Mouse (Mus musculus): ENCODE measurements at regions not wholly inside any gene's neighbourhood (a gene's known extent, or its start where the extent isn't known, plus 50 kb on each side); places are given as distances from the start of the nearest gene placed in this dataset.

DNA sequence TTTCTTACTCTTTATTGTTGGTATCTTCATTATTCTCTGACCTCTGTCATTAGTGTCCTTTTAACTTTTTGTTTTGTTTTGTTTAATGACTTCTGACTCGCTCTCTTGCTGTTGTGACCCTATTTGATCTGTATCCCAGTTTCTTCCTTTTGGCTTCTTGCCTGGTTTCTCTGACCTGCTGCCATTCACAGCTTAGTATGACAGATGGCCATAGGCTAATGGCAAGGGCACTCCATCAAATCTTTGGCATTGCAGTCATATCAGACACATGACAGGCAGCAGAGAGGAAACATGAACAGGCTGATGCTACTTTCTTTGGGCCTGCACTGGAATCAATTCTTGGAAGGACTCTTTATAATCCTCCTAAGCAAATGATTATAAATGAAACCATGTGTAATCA, 106.3 kb upstream of the Man1a start:
- Histone ChIP-seq H3K27ac (ENCODE audit: low read depth, low read length) (no peak overlapping the region), H3K27me3 (ENCODE audit: insufficient read depth, low read length) (no peaks in the 10 kb centered on the region), H3K4me1 (ENCODE audit: insufficient read depth) (no peaks in the 10 kb centered on the region), H3K36me3 (ENCODE audit: insufficient read depth) (no peaks in the 10 kb centered on the region), H3K9me3 (ENCODE audit: low read length) (no peaks in the 10 kb centered on the region), H3K4me2 (ENCODE audit: low read depth) (no peak overlapping the region), H3K4me3 (ENCODE audit: low read depth, low read length) (no peak overlapping the region), H3K9ac (no peak overlapping the region)
- TF ChIP-seq CTCF (IDR thresholded peaks at IDR 0.05; ENCODE audit: low read depth), result no peak
- ATAC-seq (no peak; the same call in 1 of the 2 replicates), DNase-seq (no peak)
- 66% methylated on average over 1 of the region's 1 CpGs for WGBS

DNA sequence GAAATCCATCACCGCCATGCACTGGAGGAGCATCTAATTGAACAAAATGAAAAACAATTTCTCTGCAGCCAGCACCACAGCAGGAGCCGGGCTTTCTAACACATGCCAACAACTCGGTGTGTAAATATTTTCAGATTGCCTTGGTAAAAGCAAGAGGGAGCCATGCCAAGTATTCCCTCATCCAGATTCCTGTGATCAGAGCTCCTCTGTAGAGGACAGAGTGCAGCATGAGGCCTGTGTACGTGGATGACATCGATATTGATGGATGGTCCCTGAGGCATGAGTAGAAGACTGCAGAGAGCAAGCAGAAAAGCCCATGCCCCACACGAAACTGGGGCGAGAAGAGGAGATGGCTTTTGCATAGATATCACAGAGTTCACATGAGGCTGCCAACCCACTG, 92.9 kb upstream of the Man1a start:
- Histone ChIP-seq H3K9ac (no peak overlapping the region), H3K27ac (ENCODE audit: low read depth, low read length) (no peak overlapping the region), H3K4me2 (ENCODE audit: low read depth) (no peak overlapping the region), H3K36me3 (ENCODE audit: insufficient read depth) (no peaks in the 10 kb centered on the region), H3K4me3 (ENCODE audit: low read depth, low read length) (no peak overlapping the region), H3K9me3 (ENCODE audit: low read length) (no peaks in the 10 kb centered on the region), H3K4me1 (ENCODE audit: insufficient read depth) (no peaks in the 10 kb centered on the region), H3K27me3 (ENCODE audit: insufficient read depth, low read length) (no peaks in the 10 kb centered on the region)
- WGBS, result 50% methylated on average over 7 of the region's 7 CpGs
- ATAC-seq, result peak; percentile 61
- TF ChIP-seq CTCF (IDR thresholded peaks at IDR 0.05; ENCODE audit: low read depth), result no peak
- peak; percentile 35 for DNase-seq

DNA sequence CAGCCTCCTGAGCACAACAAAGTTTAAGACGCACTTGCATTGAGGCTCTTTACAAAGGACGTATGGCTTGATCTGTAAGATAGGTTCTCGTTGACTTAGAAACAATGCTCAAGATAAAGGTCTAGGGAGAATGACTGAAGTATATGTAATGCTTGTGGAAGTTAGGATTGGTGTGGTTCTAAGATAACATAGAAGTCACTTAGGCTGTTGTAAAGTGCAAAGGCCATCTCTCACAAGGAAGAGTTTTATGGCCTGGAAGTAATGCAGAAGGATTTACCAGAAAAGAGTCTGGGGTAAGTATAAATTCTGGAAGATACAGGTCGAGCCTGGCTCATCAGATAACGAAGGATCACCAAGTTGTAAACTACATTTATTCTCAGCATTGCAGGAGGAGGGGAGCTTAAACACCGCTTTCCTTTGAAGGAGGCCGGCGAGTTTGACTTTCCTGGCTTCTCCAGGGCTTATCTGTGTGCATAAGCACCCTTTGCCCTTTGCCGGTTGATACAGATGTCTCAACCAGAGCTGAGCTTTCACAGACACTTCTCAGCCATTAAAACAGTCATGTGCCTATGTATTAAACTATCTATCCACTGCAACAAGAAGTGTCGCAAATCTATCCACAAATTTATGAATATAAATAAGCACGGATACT, 84.8 kb upstream of the Man1a start:
- Histone ChIP-seq H3K27ac (ENCODE audit: low read depth, low read length) (no peak overlapping the region), H3K9me3 (ENCODE audit: low read length) (no peaks in the 10 kb centered on the region), H3K4me3 (ENCODE audit: low read depth, low read length) (no peak overlapping the region), H3K9ac (no peak overlapping the region), H3K4me2 (ENCODE audit: low read depth) (no peak overlapping the region), H3K27me3 (ENCODE audit: insufficient read depth, low read length) (no peaks in the 10 kb centered on the region), H3K36me3 (ENCODE audit: insufficient read depth) (no peaks in the 10 kb centered on the region), H3K4me1 (ENCODE audit: insufficient read depth) (no peaks in the 10 kb centered on the region)
- TF ChIP-seq CTCF (IDR thresholded peaks at IDR 0.05; ENCODE audit: low read depth), result no peak
- ATAC-seq, result no peak
- 92% methylated on average over 11 of the region's 11 CpGs for WGBS
- DNase-seq, result no peak

DNA sequence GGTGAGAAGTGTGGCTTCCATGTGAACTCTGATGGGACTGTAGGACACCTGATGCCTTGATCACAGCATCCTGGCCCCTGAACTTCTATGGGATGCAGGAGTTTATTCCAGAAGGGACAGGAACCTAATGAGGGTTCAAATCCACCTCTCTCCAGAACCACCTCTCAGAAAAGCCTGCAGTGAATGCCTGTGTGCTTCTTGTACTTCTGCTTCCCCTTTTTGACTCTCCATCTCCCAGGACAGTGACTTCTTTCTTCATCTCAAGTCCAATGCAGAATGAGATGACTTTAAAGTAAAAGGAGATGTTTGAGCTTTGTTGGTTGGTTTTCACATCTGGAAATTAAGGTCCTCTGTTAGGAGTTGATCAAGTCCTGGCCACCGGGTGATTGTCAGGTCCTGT, 77.5 kb upstream of the Man1a start:
- 95% methylated on average over 1 of the region's 1 CpGs for WGBS
- H3K9ac ChIP-seq, result no peak overlapping the region

DNA sequence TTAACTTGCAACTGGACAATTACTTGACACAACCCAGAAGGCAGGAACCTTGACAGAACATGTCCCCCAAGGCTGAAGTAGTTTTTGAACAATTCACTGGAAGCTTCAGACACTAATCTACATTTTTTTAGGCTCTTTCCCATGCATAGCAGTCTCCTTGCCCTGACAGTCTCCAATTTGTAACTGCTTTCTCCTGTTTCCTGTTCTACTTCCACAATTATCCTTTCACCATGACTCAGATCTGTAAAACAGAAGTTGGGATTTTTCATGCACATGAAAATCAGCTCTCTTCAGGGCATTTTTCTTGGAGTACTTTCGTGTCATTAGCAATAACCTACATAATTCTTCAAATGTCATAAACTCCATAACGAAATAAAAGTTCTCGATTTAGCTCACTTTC, 56.2 kb upstream of the Man1a start:
- no peak for ATAC-seq
- DNase-seq, result no peak
- WGBS, result 82% methylated on average over 3 of the region's 3 CpGs

More for the DNA sequence above, 77.5 kb upstream of the Man1a start:
- TF ChIP-seq CTCF (IDR thresholded peaks at IDR 0.05; ENCODE audit: low read depth), result no peak
- no peak overlapping the region for H3K4me2 ChIP-seq (ENCODE audit: low read depth)
- H3K9me3 ChIP-seq (ENCODE audit: low read length), result no peaks in the 10 kb centered on the region
- H3K4me1 ChIP-seq (ENCODE audit: insufficient read depth), result no peaks in the 10 kb centered on the region
- no peak overlapping the region for H3K27ac ChIP-seq (ENCODE audit: low read depth, low read length)
- no peaks in the 10 kb centered on the region for H3K36me3 ChIP-seq (ENCODE audit: insufficient read depth)
- H3K4me3 ChIP-seq (ENCODE audit: low read depth, low read length), result no peak overlapping the region
- H3K27me3 ChIP-seq (ENCODE audit: insufficient read depth, low read length), result no peaks in the 10 kb centered on the region
- DNase-seq (no peak), ATAC-seq (no peak)

More for the DNA sequence above, 56.2 kb upstream of the Man1a start:
- H3K4me3 ChIP-seq (ENCODE audit: low read depth, low read length), result no peak overlapping the region
- no peaks in the 10 kb centered on the region for H3K36me3 ChIP-seq (ENCODE audit: insufficient read depth)
- no peak for TF ChIP-seq CTCF (IDR thresholded peaks at IDR 0.05; ENCODE audit: low read depth)
- H3K27me3 ChIP-seq (ENCODE audit: insufficient read depth, low read length), result no peaks in the 10 kb centered on the region
- H3K27ac ChIP-seq (ENCODE audit: low read depth, low read length), result no peak overlapping the region
- H3K4me1 ChIP-seq (ENCODE audit: insufficient read depth), result no peaks in the 10 kb centered on the region
- H3K4me2 ChIP-seq (ENCODE audit: low read depth), result no peak overlapping the region
- H3K9ac ChIP-seq, result no peak overlapping the region
- H3K9me3 ChIP-seq (ENCODE audit: low read length), result no peaks in the 10 kb centered on the region

Data from forebrain, postnatal 0 days (tissue).